Mouse (Mus musculus) myocyte (in vitro differentiated cells): ENCODE measurements at regions not wholly inside any gene's neighbourhood (a gene's known extent, or its start where the extent isn't known, plus 50 kb on each side); places are given as distances from the start of the nearest gene placed in this dataset.

Experiments used
- H3K27me3 ChIP-seq: one replicate; pipeline ENCODE4 v1.6.1; 2011; ENCODE audit not compliant: control insufficient read depth, insufficient read depth, insufficient read length
- H3K36me3 ChIP-seq: one replicate; pipeline ENCODE4 v1.6.1; 2011; ENCODE audit not compliant: control insufficient read depth, insufficient read depth
- H3K4me2 ChIP-seq: one replicate; pipeline ENCODE4 v1.6.1; 2011; ENCODE audit warnings: low read depth, control low read depth
- H3K4me3 ChIP-seq: one replicate; pipeline ENCODE4 v1.5.1; 2011; ENCODE audit warnings: mild to moderate bottlenecking, control low read depth, moderate library complexity
- H3K79me2 ChIP-seq: one replicate; pipeline ENCODE4 v1.6.1; 2011; ENCODE audit not compliant: control insufficient read depth, insufficient read depth
- H3ac ChIP-seq: one replicate; pipeline ENCODE4 v1.6.1; 2011; ENCODE audit not compliant: control insufficient read depth, insufficient read length
- CEBPB ChIP-seq: IDR thresholded peaks from 2 replicates; pipeline ENCODE4 v1.6.1; 2011; ENCODE audit warnings: mild to moderate bottlenecking, moderate library complexity; ENCODE audit not compliant: poor library complexity, insufficient read depth, severe bottlenecking
- E2F4 ChIP-seq: IDR thresholded peaks from one replicate; pipeline ENCODE4 v1.6.1; 2011; ENCODE audit warnings: mild to moderate bottlenecking, control low read depth, moderate library complexity; ENCODE audit not compliant: insufficient read depth
- MAX ChIP-seq: IDR thresholded peaks from one replicate; pipeline ENCODE4 v1.6.1; 2011; ENCODE audit warnings: low read depth, mild to moderate bottlenecking, control low read depth
- MYOD1 ChIP-seq, 3 experiments: IDR thresholded peaks; one replicate each; pipeline ENCODE4 v1.6.1; 2011; ENCODE audit warnings: control low read depth in 2 of 3, low read depth in 2 of 3, mild to moderate bottlenecking in 2 of 3, moderate library complexity in 1 of 3; ENCODE audit not compliant: insufficient read length in 2 of 3, control insufficient read depth in 1 of 3
- MYOG ChIP-seq, 3 experiments: IDR thresholded peaks; one replicate each; pipeline ENCODE4 v1.6.1; 2011; ENCODE audit warnings: control low read depth in 2 of 3, low read depth in 2 of 3, mild to moderate bottlenecking in 2 of 3; ENCODE audit not compliant: insufficient read length in 2 of 3, control insufficient read depth in 1 of 3, insufficient read depth in 1 of 3
- POLR2A ChIP-seq: IDR thresholded peaks from one replicate; pipeline ENCODE4 v1.6.1; 2011; ENCODE audit warnings: low read depth, mild to moderate bottlenecking, control low read depth, moderate library complexity; ENCODE audit not compliant: insufficient read length
- POLR2AphosphoS2 ChIP-seq: IDR thresholded peaks from one replicate; pipeline ENCODE4 v1.6.1; 2011; ENCODE audit warnings: low read depth, control low read depth; ENCODE audit not compliant: insufficient read length
- REST ChIP-seq: IDR thresholded peaks from one replicate; pipeline ENCODE4 v1.6.1; 2011; ENCODE audit warnings: mild to moderate bottlenecking, control low read depth, moderate library complexity; ENCODE audit not compliant: insufficient read depth, insufficient read length
- SRF ChIP-seq: IDR thresholded peaks from one replicate; pipeline ENCODE4 v1.6.1; 2011; ENCODE audit warnings: low read depth; ENCODE audit not compliant: control insufficient read depth, insufficient read length
- TCF12 ChIP-seq: IDR thresholded peaks from one replicate; pipeline ENCODE4 v1.6.1; 2011; ENCODE audit warnings: mild to moderate bottlenecking, control low read depth; ENCODE audit not compliant: poor library complexity, insufficient read depth, severe bottlenecking
- TCF3 ChIP-seq: IDR thresholded peaks from one replicate; pipeline ENCODE4 v1.6.1; 2011; ENCODE audit warnings: low read depth, control low read depth; ENCODE audit not compliant: insufficient read length
- USF1 ChIP-seq: IDR thresholded peaks from one replicate; pipeline ENCODE4 v1.6.1; 2011; ENCODE audit warnings: low read depth, mild to moderate bottlenecking, control low read depth, moderate library complexity

DNA sequence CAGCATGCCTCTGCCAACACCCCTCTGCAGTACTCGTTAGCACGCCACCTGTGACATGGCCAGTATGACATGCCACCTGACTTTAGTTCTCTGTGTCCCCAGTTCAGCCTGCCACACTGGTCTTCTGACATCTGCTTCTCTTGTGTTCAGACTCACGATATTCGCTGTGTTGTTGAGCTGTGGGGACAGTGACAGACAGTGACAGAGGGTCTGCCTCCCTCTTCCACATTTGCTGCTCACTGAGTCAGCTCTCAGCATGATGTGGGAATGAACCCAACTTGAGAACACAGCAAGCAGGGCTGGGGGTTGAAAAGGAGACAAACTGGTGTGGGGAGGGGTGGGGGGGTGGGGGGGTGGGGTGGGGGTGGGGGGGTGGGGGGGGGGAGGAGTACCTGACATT lies 91.0 kb downstream of the Fam43a start:
- no peaks in the 10 kb centered on the region for H3K79me2 ChIP-seq
- H3K4me3 ChIP-seq: no peak overlapping the region
- no peak overlapping the region for H3ac ChIP-seq
- no peaks in the 10 kb centered on the region for H3K36me3 ChIP-seq
- no peaks in the 10 kb centered on the region for H3K27me3 ChIP-seq
- TF ChIP-seq TCF12: no peak
- TF ChIP-seq MYOD1 (IDR thresholded peaks at IDR 0.05; ENCODE audit: control insufficient read depth in 1 of 3, insufficient read length in 2 of 3, low read depth in 2 of 3): peak in 1 of 3 experiments; percentile 26
- H3K4me2 ChIP-seq: no peak overlapping the region

DNA sequence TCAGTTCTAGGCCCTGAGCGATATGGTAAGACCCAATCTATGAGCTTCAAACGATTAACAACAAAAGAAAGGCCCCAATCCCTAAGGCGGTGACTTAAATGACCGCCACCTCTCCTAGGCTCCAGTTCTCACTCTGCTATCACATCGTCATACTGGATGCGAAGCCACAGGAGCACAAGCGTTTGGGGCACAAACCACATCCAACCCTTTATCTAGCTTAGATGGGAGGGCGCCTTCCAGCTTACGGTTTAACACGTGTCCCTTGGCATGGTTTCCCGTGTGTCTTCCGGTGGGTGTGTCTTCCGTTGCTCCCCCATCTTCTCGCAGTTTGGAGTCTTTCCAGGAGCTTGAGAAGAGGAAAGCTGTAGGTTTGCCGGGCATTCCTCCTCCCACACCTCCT lies 92.4 kb downstream of the Fam43a start:
- H3K36me3 ChIP-seq: no peaks in the 10 kb centered on the region
- no peak overlapping the region for H3ac ChIP-seq
- no peak overlapping the region for H3K4me3 ChIP-seq
- no peaks in the 10 kb centered on the region for H3K79me2 ChIP-seq
- no peak overlapping the region for H3K4me2 ChIP-seq
- TF ChIP-seq SRF (no peak), REST (no peak), TCF12 (no peak), POLR2AphosphoS2 (no peak), MYOG (IDR thresholded peaks at IDR 0.05; ENCODE audit: control insufficient read depth in 1 of 3, insufficient read depth in 1 of 3, insufficient read length in 2 of 3, low read depth in 2 of 3) (no peak), USF1 (no peak), MYOD1 (IDR thresholded peaks at IDR 0.05; ENCODE audit: control insufficient read depth in 1 of 3, insufficient read length in 2 of 3, low read depth in 2 of 3) (no peak), MAX (no peak), POLR2A (no peak), E2F4 (no peak), CEBPB (no peak)
- H3K27me3 ChIP-seq: peaks cover under 1% of the 10 kb centered on the region

DNA sequence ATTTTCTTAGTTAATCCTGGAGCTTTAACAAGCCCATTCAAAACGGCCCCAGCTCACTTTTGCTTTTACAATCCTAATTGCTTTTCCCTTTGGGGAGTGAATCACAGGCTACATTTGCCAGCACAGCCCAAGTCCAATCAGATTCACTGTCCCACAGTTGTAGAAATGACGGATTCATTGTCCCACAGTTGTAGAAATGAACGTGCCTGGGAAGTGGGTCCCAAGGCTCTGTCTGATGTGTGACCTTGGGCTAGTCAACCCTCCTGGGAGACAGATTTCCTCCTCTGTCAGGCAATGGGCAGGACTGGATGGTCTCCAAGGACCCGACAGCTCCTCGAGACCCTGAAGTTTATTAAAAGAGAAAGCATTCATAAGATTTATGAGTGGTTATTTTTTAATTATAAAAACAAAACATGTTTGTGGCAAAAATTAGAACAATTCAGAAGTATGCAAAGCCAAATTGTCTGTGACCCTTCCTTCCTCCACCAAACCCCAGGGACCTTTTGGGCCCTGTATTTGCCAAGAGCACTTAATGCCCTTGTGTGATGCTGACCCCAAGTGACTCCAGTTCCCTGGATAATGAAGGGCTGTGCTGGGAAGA lies 93.1 kb downstream of the Fam43a start:
- H3K27me3 ChIP-seq: peaks cover 7% of the 10 kb centered on the region
- no peak overlapping the region for H3K4me3 ChIP-seq
- H3K4me2 ChIP-seq: no peak overlapping the region
- no peak for TF ChIP-seq MYOD1 (IDR thresholded peaks at IDR 0.05; ENCODE audit: control insufficient read depth in 1 of 3, insufficient read length in 2 of 3, low read depth in 2 of 3)
- no peak for TF ChIP-seq POLR2AphosphoS2
- TF ChIP-seq USF1: no peak
- TF ChIP-seq CEBPB: no peak
- no peak for TF ChIP-seq E2F4
- TF ChIP-seq REST: no peak
- no peak for TF ChIP-seq SRF
- TF ChIP-seq TCF12: no peak
- TF ChIP-seq MYOG (IDR thresholded peaks at IDR 0.05; ENCODE audit: control insufficient read depth in 1 of 3, insufficient read depth in 1 of 3, insufficient read length in 2 of 3, low read depth in 2 of 3): no peak
- TF ChIP-seq MAX: no peak
- no peak for TF ChIP-seq TCF3
- TF ChIP-seq POLR2A: no peak
- no peaks in the 10 kb centered on the region for H3K36me3 ChIP-seq
- H3ac ChIP-seq: no peak overlapping the region
- no peaks in the 10 kb centered on the region for H3K79me2 ChIP-seq

- TF ChIP-seq TCF12: no peak
- TF ChIP-seq REST: no peak
- no peak for TF ChIP-seq E2F4
- TF ChIP-seq CEBPB: no peak
- TF ChIP-seq POLR2A: no peak
- TF ChIP-seq MYOG (IDR thresholded peaks at IDR 0.05; ENCODE audit: control insufficient read depth in 1 of 3, insufficient read depth in 1 of 3, insufficient read length in 2 of 3, low read depth in 2 of 3): no peak
- TF ChIP-seq MYOD1 (IDR thresholded peaks at IDR 0.05; ENCODE audit: control insufficient read depth in 1 of 3, insufficient read length in 2 of 3, low read depth in 2 of 3): no peak
- no peak for TF ChIP-seq POLR2AphosphoS2
- no peak for TF ChIP-seq USF1
- no peak for TF ChIP-seq MAX
- no peak for TF ChIP-seq TCF3
- TF ChIP-seq SRF: no peak
- Histone ChIP-seq H3K4me2 (no peak overlapping the region), H3K36me3 (no peaks in the 10 kb centered on the region), H3K27me3 (peaks cover 12% of the 10 kb centered on the region), H3ac (no peak overlapping the region), H3K4me3 (no peak overlapping the region), H3K79me2 (no peaks in the 10 kb centered on the region)
Observed at GRCm38 (mm10) chr16:30693206-30693605, 93.7 kb downstream of the Fam43a start.

GRCm38 (mm10) chr16:30693839-30694527 lies 94.5 kb downstream of the Fam43a start:
- peaks cover 16% of the 10 kb centered on the region for H3K27me3 ChIP-seq
- no peak overlapping the region for H3ac ChIP-seq

More at GRCm38 (mm10) chr16:30693839-30694527, 94.5 kb downstream of the Fam43a start:
- Histone ChIP-seq H3K36me3 (no peaks in the 10 kb centered on the region), H3K4me2 (no peak overlapping the region), H3K79me2 (no peaks in the 10 kb centered on the region), H3K4me3 (no peak overlapping the region)
- TF ChIP-seq MAX: no peak
- TF ChIP-seq MYOG (IDR thresholded peaks at IDR 0.05; ENCODE audit: control insufficient read depth in 1 of 3, insufficient read depth in 1 of 3, insufficient read length in 2 of 3, low read depth in 2 of 3): no peak
